Mouse (Mus musculus) embryo, embryonic 11.5 days (tissue): Measurements from ENCODE around the gene Tm9sf2.
"Not testable (repeated sequence)": the region's sequence is repeated elsewhere in the genome, so short reads cannot be mapped to it uniquely, and the experiment has no call there.

ENCODE experiments used
- DNase-seq: peaks from one replicate; pipeline ENCODE4 v3.0.0-alpha.2; 2012; ENCODE audit warnings: low read depth, low spot score

Tm9sf2 gene

DNA sequence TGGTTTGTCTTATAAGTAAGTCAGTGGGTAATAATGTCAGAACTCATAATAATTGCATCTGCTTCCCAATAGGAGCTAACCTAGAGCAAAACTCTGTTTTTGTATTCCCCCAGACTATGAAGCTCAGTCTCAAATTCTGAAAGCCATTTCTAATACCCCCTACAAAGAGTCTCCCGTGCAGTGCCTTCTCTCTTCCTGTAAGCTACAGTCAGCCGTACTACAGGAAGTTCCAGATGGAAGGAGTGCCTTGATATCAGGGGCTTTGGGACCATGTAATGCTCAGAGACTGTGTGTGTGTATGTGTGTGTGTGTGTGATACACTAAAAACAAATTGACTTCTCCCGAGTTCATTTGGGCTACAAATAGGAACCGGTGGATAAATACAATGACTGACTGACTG is 7.3 kb upstream of the Tm9sf2 start:
- no peak for DNase-seq

DNA sequence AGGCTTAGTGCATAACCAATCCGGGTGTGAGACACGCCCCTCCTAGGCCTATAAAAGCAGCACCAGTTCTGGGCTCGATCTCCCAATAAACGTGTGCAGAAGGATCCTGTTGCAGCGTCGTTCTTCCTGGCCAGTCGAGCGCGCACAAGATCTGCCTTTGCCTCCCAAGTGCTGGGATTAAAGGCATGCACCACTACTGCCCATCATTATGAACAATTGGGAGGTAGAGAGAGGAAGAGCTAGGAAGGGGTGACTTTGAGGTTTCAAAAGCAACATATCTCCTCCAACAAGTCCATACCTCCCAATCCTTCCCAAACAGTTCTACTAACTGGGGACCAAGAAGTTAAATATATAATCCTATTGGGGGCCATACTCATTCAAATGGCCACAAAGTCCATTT is 4.9 kb upstream of the Tm9sf2 start:
- not testable (repeated sequence) for DNase-seq

DNA sequence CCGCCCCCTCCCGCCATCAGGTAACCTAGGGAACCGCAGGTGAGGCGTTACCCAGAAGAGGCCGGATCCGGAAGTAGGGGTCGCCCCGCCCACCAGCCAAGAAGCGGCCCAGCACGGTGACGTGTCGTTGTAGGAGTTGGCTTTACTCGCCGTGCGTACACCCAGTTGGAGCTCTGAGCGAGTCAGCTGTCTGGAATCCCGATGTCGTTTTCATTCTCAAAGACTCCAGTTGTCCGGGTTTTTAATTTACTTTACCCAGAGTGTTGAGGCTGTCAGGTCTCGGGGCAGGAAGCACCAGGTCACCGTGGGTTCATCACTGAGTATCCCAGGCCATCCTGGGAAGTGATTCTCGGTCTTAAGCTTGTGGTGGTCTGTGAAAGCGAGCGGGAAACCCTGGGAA is 2.0 kb upstream of the Tm9sf2 start:
- DNase-seq = peak; percentile 88

DNA sequence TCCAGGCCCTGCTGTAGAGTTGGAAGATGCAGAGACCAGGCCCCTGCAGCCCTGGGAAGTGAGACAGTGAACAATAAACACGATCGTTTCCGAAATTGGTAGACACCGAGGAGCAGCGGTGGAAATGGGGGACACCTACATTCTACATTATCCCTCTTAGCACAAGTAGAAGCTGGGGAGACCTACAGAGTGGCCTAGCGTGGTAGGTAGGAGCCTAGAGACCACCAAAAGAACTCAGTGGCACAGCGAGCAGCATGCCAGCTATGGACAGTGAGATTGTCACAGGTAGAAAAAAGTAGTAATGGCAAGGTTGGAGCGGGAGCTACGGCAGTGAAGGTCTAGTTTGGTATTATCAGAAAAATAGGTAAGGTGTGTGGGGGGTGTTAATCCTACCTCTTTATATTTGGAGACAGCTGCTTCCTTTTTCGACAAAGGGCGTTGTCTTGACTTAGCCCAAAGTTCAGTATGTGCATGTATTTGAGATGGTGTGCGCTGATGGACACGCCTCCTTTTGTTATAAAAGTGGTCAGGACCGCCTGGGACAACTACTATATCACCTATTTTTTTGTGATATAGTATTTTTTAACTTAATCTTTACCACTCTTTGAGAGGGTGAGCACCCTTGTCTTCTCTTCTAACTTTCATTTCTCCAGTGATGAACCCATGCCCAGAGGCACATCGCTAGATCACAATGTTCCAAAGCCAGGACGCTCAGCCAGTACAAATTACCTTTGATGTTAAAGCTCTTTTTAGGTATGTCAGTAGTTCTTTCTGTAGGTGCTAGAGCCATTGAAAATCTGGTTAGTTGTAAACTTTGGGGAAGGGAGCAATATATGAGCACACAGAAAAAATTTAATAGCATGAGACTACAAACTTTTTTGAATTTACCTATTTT is 1.2 kb upstream of the Tm9sf2 start:
- no peak for DNase-seq

DNA sequence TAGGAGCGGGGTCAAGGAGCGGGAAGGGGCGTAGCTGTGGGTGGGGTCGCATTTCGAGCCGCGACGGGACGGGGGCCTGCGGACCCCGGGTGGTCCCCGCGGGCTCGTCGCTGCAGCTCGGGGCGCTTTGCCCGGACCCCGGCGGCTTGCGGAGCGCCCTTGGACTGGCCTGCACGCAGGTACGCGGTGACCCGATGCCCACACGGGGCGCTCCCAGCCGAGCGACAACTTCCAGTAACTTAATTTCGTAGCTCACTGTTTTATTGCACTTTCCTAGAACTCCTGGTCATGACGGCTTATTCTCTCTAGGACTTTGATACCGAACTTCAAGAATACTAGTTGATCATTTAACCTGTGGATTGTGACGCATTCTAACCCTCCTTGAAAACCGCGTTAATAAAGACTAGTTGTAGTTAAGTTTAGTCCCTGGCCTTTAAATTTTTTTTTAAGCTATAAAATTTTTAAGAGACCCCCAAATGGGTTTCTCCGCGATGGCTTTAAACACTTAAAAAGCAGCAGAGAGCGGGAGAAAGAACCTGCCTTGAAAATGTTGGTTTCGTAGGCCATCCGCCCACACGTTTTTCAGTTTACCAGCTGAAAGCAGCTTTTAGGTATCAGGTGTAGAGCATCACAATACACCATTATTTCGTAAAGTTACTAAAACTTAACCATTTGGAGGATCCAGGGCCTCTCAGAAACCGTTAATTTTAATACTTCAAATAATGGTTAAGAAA is 810 bp downstream of the Tm9sf2 start:
- no peak for DNase-seq

DNA sequence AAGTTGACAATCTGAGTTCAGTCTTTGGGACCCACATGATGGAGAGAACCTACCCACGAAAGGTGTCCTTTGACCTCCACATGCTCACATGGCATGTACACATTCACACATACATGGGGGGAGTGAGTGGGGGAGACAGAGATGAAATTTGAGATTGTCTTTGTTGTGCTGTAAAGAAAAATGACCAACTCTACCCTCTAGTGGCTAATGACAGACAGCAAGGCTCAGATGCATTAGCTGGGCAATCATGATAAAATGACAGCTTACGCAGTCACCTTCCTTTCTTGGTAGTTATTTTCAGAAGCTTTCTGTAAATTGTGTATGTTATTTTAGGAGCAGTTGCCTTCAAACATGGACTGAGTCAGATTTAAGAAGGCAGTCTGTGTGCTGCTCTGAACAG is 4.8 kb downstream of the Tm9sf2 start:
- no peak for DNase-seq

DNA sequence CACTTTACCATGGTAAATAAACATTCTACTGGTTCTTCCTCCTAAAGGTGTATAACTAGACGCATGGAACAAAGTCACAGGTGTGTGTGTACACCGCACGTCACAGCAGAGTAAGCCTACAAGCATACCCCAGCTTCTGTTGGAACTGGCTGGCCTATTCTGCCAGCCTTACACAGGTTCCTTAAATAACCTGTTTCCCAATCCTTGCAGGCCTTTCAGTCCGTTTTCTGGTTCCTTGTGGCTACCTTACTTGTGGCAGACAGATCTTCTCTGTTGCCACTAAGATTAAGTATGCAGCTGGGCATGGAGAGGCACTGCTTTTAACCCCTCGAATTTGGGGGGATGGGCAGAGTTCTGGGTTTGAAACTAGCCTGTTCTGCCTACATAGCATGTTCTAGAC is 5.5 kb downstream of the Tm9sf2 start:
- no peak for DNase-seq

DNA sequence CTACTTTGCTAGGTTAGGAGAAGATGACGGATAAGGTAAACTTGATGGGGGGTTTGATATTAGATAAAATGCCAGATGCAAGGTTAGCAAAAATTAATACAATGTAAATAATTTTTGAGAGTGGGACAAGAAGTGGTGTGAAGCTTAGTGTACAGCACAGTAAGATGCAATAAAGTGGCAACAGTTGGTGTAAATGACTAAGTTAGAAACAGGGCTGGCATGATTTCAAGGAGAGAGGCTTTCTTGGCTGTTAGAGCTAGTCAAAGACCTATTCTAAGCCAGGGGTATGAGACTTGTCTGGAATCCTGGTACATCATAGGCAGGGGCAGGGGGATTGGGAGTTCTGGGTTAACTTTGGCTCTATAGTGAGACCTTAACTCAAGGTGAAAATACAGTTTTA is 9.4 kb downstream of the Tm9sf2 start:
- no peak for DNase-seq

DNA sequence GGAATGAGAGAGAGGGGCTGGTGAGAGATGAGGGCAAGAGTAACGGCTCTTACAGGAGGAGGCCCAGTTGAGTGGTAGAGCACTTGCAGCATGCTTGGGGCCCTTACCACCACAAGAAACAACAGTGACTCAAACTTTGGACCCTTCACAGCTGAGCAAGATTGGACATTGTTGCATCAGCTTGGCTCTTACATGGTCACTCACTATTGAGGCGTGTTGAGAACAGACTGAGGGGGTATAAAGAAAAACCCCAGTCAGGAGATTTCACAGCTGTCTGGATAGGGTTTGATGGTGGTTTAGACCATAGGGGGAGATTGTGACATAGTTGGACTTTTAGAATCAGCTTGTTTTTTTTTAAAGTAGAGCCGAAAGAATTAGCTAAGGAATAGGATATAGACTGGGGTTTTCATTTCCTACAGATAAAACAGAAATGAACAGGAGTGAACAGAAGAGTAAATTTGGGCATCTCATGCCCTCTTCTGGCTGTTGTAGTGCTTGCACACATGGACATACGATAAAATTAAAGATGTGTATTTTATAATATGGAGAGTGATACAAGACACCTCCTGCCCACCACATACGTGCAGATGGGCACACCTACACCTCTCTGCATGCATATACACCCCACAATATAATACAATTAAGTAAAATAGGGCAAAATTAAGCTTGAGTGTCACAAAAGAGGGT is 23.4 kb downstream of the Tm9sf2 start:
- no peak for DNase-seq

DNA sequence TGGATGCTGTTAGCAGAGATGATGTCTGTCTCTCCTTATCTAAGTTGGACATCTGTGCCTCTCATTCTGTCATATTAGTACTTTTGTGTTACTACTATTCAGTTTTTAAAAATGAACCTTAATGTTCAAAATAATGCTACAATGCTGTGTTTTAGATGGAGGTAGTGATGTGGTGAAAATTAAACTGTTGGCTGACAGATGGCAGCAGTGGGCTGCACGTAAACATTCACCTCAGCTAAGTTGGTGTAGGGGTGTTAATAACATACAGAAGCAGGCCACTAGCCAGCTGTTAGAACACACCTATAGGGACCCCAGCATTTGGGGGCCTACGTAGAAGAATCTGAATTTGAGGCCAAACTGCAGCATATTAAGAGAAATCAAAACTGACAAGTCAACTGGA is 24.8 kb downstream of the Tm9sf2 start:
- DNase-seq = no peak

DNA sequence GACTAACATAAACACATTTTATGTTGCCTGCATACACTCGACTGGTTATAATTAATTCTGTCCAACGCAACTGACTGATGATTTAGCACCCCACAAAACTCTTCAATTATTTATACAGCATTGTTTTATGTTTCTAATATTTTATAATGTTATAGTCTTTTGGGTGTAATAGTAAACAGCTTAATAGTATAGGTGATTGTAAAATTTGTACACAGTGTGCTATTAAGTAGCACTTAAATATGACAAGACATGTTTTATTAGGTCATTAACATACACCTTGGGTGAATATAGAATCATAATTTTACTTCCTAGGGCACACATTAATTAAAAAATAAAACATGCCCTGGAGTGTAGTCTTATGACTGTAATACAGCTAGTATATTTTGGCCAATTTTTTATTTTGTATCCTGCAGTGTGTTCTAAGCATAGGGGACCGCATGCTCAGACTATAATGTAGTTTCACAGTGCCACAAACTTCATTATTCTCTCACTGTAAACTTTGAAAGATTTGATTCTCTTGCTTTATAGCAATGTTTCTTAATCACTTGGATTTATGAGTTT is 29.6 kb downstream of the Tm9sf2 start:
- no peak for DNase-seq

DNA sequence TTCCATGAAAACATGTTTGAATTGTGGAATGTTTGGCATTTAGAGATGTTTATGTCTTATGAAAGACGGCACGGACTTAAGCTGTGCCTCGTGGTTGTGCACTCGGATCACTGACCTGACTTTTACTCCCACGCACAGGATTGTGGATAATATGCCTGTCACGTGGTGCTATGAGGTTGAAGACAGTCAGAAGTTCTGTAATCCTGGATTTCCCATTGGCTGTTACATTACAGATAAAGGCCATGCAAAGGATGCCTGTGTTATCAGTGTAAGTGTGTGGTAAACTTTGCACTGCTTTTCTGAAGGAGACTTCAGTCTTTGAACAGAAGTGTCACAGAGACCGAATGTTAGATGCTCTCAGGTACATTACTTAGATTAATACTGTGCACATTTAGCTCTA is 30.4 kb downstream of the Tm9sf2 start:
- no peak for DNase-seq

DNA sequence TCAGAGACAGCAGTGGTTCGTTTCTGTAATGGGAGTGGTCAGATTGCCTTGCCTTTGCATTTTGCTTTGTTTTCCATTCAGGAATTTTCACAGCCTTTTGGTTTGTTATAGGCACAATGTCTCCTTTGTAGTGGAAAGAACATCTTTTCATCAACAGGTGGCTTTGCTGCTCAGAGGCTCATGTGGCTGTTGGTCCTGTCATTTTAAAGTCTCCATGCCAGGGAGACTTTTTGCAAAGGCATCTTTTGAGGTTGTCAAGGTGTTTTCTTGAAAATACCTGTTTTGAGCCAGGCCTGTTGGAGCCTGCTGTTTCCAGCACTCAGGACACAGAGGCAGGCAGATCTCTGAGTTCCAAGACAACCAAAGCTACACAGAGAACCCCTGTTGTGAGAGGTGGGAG is 33.3 kb downstream of the Tm9sf2 start:
- no peak for DNase-seq

DNA sequence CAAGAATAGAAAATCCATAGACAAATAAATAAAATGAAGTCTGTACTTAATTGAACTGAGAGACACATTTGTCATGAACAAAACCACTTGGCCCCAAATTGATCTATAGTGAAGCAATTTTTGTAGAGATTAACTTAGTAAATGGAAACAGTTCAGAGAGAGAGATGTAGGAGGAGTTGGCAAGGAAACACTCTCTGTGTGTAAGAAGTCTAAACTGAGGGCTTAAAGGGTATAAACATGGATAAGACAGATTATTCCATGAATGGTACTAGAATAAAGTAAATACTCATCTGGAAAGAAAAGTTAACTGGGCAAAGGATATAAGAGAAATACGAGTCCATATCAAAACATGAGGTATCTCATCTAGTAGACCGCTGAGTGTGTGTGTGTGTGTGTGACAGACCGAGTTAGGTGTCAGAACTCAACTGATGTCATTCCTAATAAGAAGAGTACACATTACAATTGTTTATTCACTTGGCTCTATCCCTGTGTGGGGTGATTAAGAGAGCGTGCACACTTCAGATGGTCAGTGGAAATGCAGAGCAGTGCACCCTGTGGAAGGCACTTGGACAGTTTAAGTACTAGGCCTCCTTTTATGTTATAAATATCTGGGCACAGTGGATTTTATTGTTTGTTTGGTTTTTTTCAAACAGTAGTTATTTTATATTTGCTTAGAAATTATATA is 36.9 kb downstream of the Tm9sf2 start:
- DNase-seq = no peak

DNA sequence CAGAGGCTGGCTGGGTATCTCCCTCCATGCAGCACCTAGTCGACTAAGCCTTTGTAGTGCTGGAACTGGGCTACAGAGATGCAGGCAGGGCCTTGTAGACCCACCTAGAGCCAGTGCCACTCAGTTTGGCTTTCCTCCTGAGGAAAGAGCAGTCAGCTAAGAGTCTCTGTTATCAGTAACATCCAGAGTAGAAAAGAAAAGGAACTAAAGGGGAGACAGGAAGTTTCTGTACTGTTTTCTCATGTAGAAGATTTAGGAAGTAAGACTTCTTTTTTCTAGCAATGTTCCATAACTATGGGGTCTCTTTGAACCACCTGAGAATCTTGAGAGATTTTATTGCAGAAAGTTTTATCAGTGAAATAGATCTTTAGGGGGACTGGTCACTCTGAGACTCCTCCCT is 38.5 kb downstream of the Tm9sf2 start:
- DNase-seq = no peak

DNA sequence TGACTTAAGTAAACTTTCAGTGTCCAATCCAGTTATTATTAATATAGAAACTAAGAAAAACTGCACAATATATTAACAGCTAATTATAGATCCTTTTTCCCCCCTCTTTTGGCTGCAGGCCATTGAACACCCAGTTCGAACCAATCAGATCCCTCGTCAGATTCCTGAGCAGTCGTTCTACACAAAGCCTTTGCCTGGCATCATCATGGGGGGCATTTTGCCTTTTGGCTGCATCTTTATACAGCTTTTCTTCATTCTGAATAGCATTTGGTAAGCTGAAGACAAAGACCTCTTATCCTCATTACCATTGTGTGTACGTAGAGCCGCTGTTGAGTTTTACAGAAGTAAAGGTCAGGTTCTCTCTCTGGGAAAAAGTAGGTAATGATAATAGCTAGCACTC is 43.8 kb downstream of the Tm9sf2 start:
- no peak for DNase-seq

DNA sequence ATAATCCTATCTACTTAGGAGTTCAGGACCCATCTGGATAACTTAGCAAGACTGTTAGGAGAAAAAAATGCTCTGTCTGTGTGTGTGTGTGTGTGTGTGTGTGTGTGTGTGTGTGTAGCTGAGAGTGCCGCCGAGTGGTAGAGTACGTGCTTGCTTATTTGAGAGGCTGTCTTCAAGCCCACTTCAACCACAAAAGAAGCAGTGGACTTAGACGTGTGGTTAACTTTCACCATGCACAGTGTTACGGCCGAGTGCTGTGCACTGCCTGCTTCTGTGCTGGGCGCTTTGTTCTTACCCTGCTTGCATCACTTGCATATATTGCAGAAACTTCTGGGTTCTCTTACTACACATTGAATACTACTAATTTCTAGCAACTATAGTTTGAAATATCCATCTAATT is 50.9 kb downstream of the Tm9sf2 start:
- no peak for DNase-seq

DNA sequence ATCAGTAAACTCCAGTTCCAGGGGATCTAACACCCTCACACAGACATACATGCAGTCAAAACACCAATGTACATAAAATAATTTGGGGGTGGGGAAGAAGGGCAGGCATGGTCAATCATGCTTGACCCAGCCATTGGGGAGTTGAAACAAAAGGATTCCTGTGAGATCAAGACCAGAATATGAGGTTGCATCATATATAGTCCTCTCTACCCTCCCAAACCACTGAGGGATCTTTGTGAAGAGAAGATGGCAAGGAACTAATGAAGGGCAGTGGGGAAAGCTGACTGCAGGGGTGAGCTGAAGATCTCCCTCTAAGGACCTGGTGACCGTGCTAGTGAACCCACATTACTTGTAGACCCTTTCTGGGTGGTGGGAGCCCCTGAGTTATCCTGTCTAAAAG is 54.1 kb downstream of the Tm9sf2 start:
- no peak for DNase-seq

DNA sequence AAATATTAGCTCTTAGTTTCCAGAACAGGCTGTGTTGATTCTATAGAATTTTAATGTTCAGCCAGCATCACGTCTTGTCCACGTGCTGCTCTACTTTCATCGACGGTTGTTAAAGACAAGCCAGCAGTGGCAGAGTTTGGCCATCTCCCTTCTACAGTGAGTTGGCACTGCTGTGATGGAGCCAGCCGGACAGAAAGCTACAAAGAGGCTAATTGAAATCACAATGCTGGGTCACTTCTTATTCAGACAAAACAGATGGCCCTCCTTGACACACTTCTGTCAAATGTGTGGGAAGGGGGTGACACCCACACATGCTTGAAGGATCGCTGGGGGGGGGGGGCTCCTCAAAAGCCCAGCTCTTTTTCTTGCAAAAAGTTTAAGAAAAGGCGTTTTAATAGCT is 62.1 kb downstream of the Tm9sf2 start:
- no peak for DNase-seq

DNA sequence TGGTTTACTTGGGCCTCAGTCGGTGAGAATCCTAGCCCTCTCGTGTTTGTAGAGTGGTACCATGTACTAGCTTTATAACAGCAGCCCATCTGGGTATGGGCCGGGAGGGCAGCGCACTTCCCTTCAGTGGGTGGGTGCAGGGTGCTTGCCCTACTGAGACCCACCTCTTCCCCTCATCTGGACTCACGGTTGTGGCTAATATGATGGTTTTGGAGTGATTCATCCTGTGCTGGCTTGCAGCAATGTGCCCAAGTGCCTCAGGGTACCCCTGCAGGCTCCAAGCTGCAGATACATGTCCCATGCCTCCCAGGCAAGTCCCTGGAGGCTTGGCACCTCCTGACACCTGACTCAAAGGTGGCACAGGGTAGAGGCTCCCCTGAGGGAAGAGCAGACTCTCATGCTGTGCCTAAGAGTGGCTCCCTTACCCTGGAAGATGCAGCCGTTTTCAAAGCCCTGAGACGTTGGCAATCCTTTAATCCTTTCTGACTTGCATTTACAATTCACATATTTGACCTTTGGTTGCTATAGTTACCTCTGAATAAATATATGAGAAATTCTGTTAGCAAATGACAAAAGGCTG is 63.5 kb downstream of the Tm9sf2 start:
- DNase-seq = no peak

DNA sequence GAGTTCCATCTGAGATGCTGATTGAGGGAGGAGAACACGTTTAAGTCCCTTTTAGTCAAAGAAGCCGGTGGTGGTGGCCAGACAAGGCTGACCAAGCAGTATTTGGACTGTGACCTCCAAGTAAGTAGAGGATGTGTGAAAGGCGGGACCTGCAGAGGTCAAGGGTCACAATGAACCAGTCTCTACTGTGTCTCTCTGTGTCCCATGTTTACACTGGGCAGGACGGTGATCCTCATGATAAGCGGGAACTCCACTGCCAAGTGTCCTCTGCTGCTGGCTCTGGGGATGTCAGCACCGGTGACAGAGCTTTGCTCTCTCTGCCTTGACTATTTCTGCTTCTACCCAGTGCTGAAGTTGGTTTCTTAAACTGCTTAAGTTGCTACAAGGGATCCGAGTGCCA is 64.2 kb downstream of the Tm9sf2 start:
- DNase-seq = no peak
